Mouse (Mus musculus): ENCODE measurements at regions not wholly inside any gene's neighbourhood (a gene's known extent, or its start where the extent isn't known, plus 50 kb on each side); places are given as distances from the start of the nearest gene placed in this dataset.

DNA sequence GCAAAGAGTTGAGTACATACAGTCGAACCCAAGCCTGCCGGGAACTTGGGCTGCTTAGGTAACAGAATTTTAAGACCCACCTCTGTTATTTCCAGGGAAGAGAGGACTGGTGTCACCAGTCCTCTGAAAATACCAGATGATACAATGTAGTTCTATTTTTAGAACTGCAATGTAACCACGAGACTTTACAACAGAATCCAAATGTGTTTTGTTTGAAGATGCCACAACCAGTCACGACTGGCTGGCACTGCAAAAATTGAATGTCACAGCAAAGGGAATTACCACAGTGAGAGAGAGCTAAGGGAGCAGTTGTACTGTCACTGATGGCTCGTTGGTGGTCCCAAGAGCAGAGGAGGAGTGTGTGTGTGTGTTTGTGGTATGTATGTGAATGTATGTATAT lies 112.6 kb upstream of the Zc3h12c start:
- peaks cover 19% of the 10 kb centered on the region for H3K4me1 ChIP-seq (ENCODE audit: control insufficient read depth, insufficient read depth, low read length)
- H3K4me2 ChIP-seq = no peak overlapping the region
- H3K36me3 ChIP-seq (ENCODE audit: control insufficient read depth, insufficient read depth, low read length) = no peaks in the 10 kb centered on the region
- WGBS (ENCODE audit: insufficient replicate concordance) = 49% methylated on average over 5 of the region's 5 CpGs
- no peaks in the 10 kb centered on the region for H3K27me3 ChIP-seq (ENCODE audit: control insufficient read depth, insufficient read depth, low read length)
- no peak overlapping the region for H3K27ac ChIP-seq (ENCODE audit: low read depth, low read length)
- no peak for ATAC-seq (replicated peaks; ENCODE audit: insufficient number of reproducible peaks, low FRiP score, low TSS enrichment)
- no peaks in the 10 kb centered on the region for H3K9me3 ChIP-seq (replicated peaks; ENCODE audit: control insufficient read depth, low read length)
- H3K4me3 ChIP-seq (ENCODE audit: low read depth, low read length) = no peak overlapping the region
- H3K9ac ChIP-seq (ENCODE audit: low read depth, low read length) = no peak overlapping the region

DNA sequence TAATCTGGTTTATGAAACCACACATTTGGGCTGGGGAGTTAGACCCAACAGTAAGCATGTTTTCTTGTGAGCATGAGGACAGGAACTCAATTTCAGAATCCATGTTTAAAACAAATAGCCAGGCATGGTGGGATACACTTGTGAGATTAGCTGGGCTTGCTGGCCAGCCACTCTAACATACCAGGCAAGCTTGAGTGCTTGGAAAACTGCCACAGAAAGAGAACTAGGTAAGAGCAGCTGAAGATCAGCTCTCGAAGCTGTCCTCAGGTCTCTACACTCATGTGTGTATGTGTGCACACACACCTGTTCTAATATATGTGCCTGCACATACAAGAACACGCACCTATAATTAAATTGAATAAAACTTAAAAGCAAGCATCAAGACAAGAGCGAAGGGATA lies 112.2 kb upstream of the Zc3h12c start:
- H3K27ac ChIP-seq (ENCODE audit: low read depth, low read length) = no peak overlapping the region; the same call in 1 of the 2 replicates
- no peak overlapping the region for H3K4me2 ChIP-seq
- no peak overlapping the region for H3K9ac ChIP-seq (ENCODE audit: low read depth, low read length)
- H3K36me3 ChIP-seq (ENCODE audit: control insufficient read depth, insufficient read depth, low read length) = no peaks in the 10 kb centered on the region
- ATAC-seq (replicated peaks; ENCODE audit: insufficient number of reproducible peaks, low FRiP score, low TSS enrichment) = no peak
- H3K27me3 ChIP-seq (ENCODE audit: control insufficient read depth, insufficient read depth, low read length) = no peaks in the 10 kb centered on the region
- no peak overlapping the region for H3K4me3 ChIP-seq (ENCODE audit: low read depth, low read length)
- 73% methylated on average over 3 of the region's 3 CpGs for WGBS (ENCODE audit: insufficient replicate concordance)
- H3K4me1 ChIP-seq (ENCODE audit: control insufficient read depth, insufficient read depth, low read length) = peaks cover 17% of the 10 kb centered on the region
- H3K9me3 ChIP-seq (replicated peaks; ENCODE audit: control insufficient read depth, low read length) = no peaks in the 10 kb centered on the region

DNA sequence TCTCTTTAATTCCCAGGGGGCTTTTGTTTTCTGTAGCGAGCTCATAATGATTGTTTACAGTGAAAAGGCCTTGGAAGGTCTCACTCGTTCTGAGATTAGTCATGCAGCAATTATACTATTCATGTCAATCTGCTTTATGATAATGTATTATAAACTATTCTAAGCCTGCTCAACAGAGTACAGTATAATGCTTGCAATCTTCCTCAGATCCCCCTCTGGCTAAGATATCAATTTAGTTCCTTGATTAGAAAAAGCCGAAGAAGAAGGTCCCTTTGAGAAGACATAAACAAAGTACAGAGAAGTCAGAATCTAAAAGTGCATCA lies 110.3 kb upstream of the Zc3h12c start:
- no peaks in the 10 kb centered on the region for H3K36me3 ChIP-seq (ENCODE audit: control insufficient read depth, insufficient read depth, low read length)
- H3K27ac ChIP-seq (ENCODE audit: low read depth, low read length) = no peak overlapping the region
- WGBS (ENCODE audit: insufficient replicate concordance) = 73% methylated on average over 3 of the region's 3 CpGs
- H3K4me3 ChIP-seq (ENCODE audit: low read depth, low read length) = no peak overlapping the region
- no peak overlapping the region for H3K4me2 ChIP-seq
- H3K27me3 ChIP-seq (ENCODE audit: control insufficient read depth, insufficient read depth, low read length) = no peaks in the 10 kb centered on the region
- no peak overlapping the region for H3K9ac ChIP-seq (ENCODE audit: low read depth, low read length)
- peaks cover 17% of the 10 kb centered on the region for H3K4me1 ChIP-seq (ENCODE audit: control insufficient read depth, insufficient read depth, low read length)
- ATAC-seq (replicated peaks; ENCODE audit: insufficient number of reproducible peaks, low FRiP score, low TSS enrichment) = no peak
- H3K9me3 ChIP-seq (replicated peaks; ENCODE audit: control insufficient read depth, low read length) = no peaks in the 10 kb centered on the region

DNA sequence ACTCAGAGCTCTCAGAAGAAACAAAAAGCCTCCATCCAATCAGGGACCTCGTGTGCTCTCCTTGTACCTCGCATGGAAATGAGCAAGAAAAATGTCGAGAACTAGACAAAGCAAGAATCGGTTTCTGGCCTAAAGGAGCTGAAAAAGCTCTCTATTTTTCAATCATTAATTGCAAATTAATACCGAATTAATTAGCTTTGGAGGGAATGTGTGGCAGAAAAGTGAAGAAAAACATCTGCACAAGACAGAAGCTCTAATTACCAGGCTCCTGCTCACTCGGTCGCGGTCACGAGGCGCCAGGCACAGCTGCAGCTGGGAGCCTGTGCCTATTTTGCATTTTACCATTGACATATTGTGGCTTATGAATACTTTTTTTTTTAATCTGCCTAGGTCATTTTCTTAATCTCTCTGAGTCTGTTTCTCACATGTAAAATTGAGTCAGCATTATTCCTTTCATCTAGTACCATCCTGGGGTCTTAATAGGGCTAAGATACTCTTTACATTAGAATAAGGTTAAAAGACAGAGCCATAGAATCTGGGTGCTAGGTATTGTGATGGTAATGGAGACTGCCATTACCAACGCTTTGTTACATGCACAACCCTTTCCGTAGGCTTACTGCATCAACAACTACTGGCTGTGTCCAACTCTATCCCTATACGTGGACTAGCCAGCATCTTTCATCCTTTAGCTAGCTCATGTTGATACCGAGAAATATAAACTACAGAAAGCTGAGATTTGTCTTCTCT lies 109.8 kb upstream of the Zc3h12c start:
- H3K4me2 ChIP-seq = no peak overlapping the region
- H3K36me3 ChIP-seq (ENCODE audit: control insufficient read depth, insufficient read depth, low read length) = no peaks in the 10 kb centered on the region
- H3K4me3 ChIP-seq (ENCODE audit: low read depth, low read length) = no peak overlapping the region
- H3K27me3 ChIP-seq (ENCODE audit: control insufficient read depth, insufficient read depth, low read length) = no peaks in the 10 kb centered on the region
- H3K9ac ChIP-seq (ENCODE audit: low read depth, low read length) = no peak overlapping the region
- 63% methylated on average over 14 of the region's 14 CpGs for WGBS (ENCODE audit: insufficient replicate concordance)
- H3K27ac ChIP-seq (ENCODE audit: low read depth, low read length) = no peak overlapping the region
- no peaks in the 10 kb centered on the region for H3K9me3 ChIP-seq (replicated peaks; ENCODE audit: control insufficient read depth, low read length)
- H3K4me1 ChIP-seq (ENCODE audit: control insufficient read depth, insufficient read depth, low read length) = peaks cover 17% of the 10 kb centered on the region
- no peak for ATAC-seq (replicated peaks; ENCODE audit: insufficient number of reproducible peaks, low FRiP score, low TSS enrichment)

DNA sequence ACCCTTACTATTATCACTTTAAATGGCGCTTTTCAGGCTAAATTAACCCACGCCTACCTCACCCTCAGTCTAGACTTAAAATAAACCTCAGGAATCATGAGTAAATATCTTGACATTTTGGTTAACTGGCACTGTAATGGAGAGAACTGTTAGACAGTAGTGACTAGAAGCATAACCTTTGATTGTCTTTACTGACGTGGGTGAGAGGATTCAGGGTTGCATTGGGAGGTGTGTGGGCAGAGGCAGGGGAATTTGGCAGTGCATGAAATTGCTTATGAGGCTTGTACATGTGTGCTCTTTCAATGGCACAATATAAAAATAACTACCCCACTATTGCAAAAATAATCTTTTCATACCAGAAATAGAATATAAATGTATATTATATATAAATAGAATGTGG lies 105.6 kb upstream of the Zc3h12c start:
- Histone ChIP-seq H3K9me3 (replicated peaks; ENCODE audit: control insufficient read depth, low read length) (no peaks in the 10 kb centered on the region), H3K4me2 (no peak overlapping the region), H3K27ac (ENCODE audit: low read depth, low read length) (no peak overlapping the region), H3K9ac (ENCODE audit: low read depth, low read length) (no peak overlapping the region), H3K27me3 (ENCODE audit: control insufficient read depth, insufficient read depth, low read length) (no peaks in the 10 kb centered on the region), H3K36me3 (ENCODE audit: control insufficient read depth, insufficient read depth, low read length) (no peaks in the 10 kb centered on the region), H3K4me3 (ENCODE audit: low read depth, low read length) (no peak overlapping the region), H3K4me1 (ENCODE audit: control insufficient read depth, insufficient read depth, low read length) (peaks cover 2% of the 10 kb centered on the region; the same call in 1 of the 2 replicates)
- ATAC-seq (replicated peaks; ENCODE audit: insufficient number of reproducible peaks, low FRiP score, low TSS enrichment) = no peak
- WGBS (ENCODE audit: insufficient replicate concordance) = 80% methylated on average over 3 of the region's 3 CpGs

DNA sequence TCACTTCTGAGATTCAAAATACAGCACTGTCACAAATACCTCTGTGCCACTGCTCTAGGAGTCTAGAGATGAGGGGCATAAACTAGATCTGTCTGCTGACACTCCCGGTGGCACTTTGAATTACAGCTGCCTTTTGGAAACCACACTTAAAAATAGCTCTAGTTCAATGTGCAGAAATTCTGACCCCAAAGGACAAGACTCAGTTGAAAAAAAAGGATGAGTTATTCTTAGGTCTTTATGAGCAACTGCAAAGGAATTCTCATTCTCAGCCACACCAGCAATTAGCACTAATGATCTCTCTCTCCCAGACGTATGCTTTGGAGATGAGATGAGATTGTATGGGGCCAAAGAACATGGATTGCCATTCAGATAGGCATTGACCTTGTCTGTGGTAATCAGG lies 104.3 kb upstream of the Zc3h12c start:
- Histone ChIP-seq H3K27ac (ENCODE audit: low read depth, low read length) (no peak overlapping the region), H3K36me3 (ENCODE audit: control insufficient read depth, insufficient read depth, low read length) (no peaks in the 10 kb centered on the region), H3K9ac (ENCODE audit: low read depth, low read length) (no peak overlapping the region), H3K9me3 (replicated peaks; ENCODE audit: control insufficient read depth, low read length) (no peaks in the 10 kb centered on the region), H3K4me3 (ENCODE audit: low read depth, low read length) (no peak overlapping the region), H3K27me3 (ENCODE audit: control insufficient read depth, insufficient read depth, low read length) (no peaks in the 10 kb centered on the region), H3K4me2 (no peak overlapping the region), H3K4me1 (ENCODE audit: control insufficient read depth, insufficient read depth, low read length) (peaks cover 2% of the 10 kb centered on the region; the same call in 1 of the 2 replicates)
- 36% methylated on average over 2 of the region's 2 CpGs for WGBS (ENCODE audit: insufficient replicate concordance)
- no peak for ATAC-seq (replicated peaks; ENCODE audit: insufficient number of reproducible peaks, low FRiP score, low TSS enrichment)

DNA sequence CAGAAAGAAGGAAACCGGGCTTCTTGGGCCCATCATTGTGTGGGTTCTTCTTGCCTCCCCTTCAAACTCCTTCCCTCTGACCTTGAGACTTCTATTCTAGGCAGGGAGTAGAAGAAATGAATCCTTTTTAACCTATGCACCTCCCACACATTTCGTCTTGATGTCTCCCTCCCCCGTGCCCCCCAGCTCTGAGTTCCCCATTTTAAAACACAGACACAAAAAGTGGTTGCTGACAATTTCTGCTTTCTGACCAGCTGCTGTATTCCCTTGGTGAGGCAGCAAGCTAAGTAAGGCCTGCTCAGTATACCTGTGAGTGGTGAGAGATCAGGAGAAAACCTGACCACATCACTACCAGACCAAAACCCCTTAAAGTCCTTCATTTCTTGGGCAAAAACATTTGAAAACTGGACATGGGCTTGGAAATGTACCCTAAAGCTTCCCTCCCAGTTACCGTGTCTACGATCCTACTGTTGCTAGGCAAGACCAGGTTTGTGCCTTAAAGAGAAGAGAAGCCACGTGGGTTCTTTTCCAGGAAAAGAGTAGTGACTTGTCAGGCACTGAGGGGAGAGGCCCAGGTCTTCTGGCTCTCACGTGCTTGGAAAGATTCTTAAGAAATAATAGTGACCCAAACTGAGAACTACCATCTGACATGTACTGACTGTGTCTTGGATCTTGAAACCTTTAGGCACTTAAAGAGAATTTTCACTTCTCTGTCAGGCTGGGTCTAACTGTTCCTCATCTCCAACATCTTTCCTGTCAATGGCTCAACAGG lies 103.2 kb upstream of the Zc3h12c start:
- no peak for ATAC-seq (replicated peaks; ENCODE audit: insufficient number of reproducible peaks, low FRiP score, low TSS enrichment)
- Histone ChIP-seq H3K9me3 (replicated peaks; ENCODE audit: control insufficient read depth, low read length) (no peaks in the 10 kb centered on the region), H3K27ac (ENCODE audit: low read depth, low read length) (no peak overlapping the region), H3K27me3 (ENCODE audit: control insufficient read depth, insufficient read depth, low read length) (no peaks in the 10 kb centered on the region), H3K4me1 (ENCODE audit: control insufficient read depth, insufficient read depth, low read length) (peaks cover 2% of the 10 kb centered on the region; the same call in 1 of the 2 replicates), H3K36me3 (ENCODE audit: control insufficient read depth, insufficient read depth, low read length) (no peaks in the 10 kb centered on the region), H3K9ac (ENCODE audit: low read depth, low read length) (no peak overlapping the region), H3K4me2 (no peak overlapping the region), H3K4me3 (ENCODE audit: low read depth, low read length) (no peak overlapping the region)
- 81% methylated on average over 7 of the region's 7 CpGs for WGBS (ENCODE audit: insufficient replicate concordance)

DNA sequence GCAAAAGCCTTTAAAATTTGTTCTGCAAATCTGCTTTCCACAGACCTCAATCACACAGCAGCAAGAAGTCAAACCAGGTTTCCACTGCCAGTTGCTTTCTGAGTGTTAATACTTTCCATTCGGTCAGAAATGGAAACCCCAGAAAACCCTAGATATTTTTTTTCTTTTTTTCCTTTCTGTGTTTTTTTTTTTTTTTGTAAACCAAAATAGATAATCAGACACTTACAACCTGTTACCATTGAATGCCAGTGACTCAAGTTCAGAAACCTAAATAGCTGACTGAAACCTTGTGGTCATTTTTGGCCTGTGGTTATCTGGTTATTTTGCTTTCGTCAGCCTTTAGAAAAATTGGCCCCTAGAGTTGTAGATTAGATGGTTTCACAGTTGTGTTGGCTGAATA lies 93.2 kb upstream of the Zc3h12c start:
- H3K4me2 ChIP-seq = no peak overlapping the region
- 76% methylated on average over 2 of the region's 2 CpGs for whole genome bisulfite sequencing (ENCODE audit: insufficient replicate concordance)
- H3K36me3 ChIP-seq (ENCODE audit: control insufficient read depth, insufficient read depth, low read length) = no peaks in the 10 kb centered on the region
- H3K27me3 ChIP-seq (ENCODE audit: control insufficient read depth, insufficient read depth, low read length) = no peaks in the 10 kb centered on the region
- ATAC-seq (replicated peaks; ENCODE audit: insufficient number of reproducible peaks, low FRiP score, low TSS enrichment) = no peak
- no peak overlapping the region for H3K27ac ChIP-seq (ENCODE audit: low read depth, low read length)
- H3K4me1 ChIP-seq (ENCODE audit: control insufficient read depth, insufficient read depth, low read length) = no peaks in the 10 kb centered on the region
- H3K4me3 ChIP-seq (ENCODE audit: low read depth, low read length) = no peak overlapping the region
- H3K9me3 ChIP-seq (replicated peaks; ENCODE audit: control insufficient read depth, low read length) = no peaks in the 10 kb centered on the region
- H3K9ac ChIP-seq (ENCODE audit: low read depth, low read length) = no peak overlapping the region

DNA sequence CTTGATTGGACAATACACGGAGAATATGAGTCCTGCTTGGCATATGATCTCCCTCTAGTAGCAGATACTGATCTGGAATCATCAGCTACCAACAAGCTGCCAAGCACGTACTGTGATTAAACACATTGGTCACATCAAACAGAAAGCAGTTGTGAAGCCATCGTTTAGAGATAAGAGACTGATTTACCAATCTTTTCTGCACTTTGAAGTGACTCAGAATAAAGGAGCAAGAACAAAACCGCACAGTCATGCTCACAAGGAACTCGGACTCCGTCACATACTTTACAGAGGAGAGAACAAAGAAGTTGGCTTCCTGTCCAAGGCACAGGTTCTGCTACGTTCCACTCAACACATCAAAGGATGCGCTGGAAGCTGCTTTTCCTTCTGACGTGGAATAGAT lies 91.1 kb upstream of the Zc3h12c start:
- Histone ChIP-seq H3K4me3 (ENCODE audit: low read depth, low read length) (no peak overlapping the region), H3K4me1 (ENCODE audit: control insufficient read depth, insufficient read depth, low read length) (no peaks in the 10 kb centered on the region), H3K9ac (ENCODE audit: low read depth, low read length) (no peak overlapping the region), H3K27me3 (ENCODE audit: control insufficient read depth, insufficient read depth, low read length) (no peaks in the 10 kb centered on the region), H3K9me3 (replicated peaks; ENCODE audit: control insufficient read depth, low read length) (no peaks in the 10 kb centered on the region), H3K36me3 (ENCODE audit: control insufficient read depth, insufficient read depth, low read length) (no peaks in the 10 kb centered on the region), H3K27ac (ENCODE audit: low read depth, low read length) (no peak overlapping the region), H3K4me2 (no peak overlapping the region)
- 55% methylated on average over 9 of the region's 9 CpGs for WGBS (ENCODE audit: insufficient replicate concordance)
- no peak for ATAC-seq (replicated peaks; ENCODE audit: insufficient number of reproducible peaks, low FRiP score, low TSS enrichment)

Measured in heart, embryonic 11.5 days (tissue).